Mouse (Mus musculus) kidney, adult 2 months (tissue): ENCODE data around the gene Clint1. TPM values are rescaled to one million over a fixed set of nuclear protein-coding genes. Genes with fewer than 3 reads are reported as not detected.

Experiments
- DNase-seq: peaks from one replicate; pipeline ENCODE4 v3.0.0; 2021
- H3K27ac ChIP-seq: fragments of 200-500 bp; 2 replicates; pipeline ENCODE4 v1.5.1; 2012; ENCODE audit warnings: low read depth, low read length, control low read depth, inconsistent platforms; ENCODE audit not compliant: insufficient read depth
- H3K27me3 ChIP-seq: fragments of 200-500 bp; replicated peaks from 2 replicates; pipeline ENCODE4 v1.6.1; 2012; ENCODE audit warnings: mild to moderate bottlenecking, moderate library complexity, low read length, inconsistent platforms; ENCODE audit not compliant: control insufficient read depth, insufficient read depth
- H3K36me3 ChIP-seq: fragments of 200-500 bp; 2 replicates; pipeline ENCODE4 v1.6.1; 2012; ENCODE audit warnings: mild to moderate bottlenecking, moderate library complexity, low read length, inconsistent platforms; ENCODE audit not compliant: control insufficient read depth, insufficient read depth
- H3K4me1 ChIP-seq: fragments of 200-500 bp; 2 replicates; pipeline ENCODE4 v1.6.1; 2011; ENCODE audit warnings: low read length; ENCODE audit not compliant: control insufficient read depth, insufficient read depth
- H3K4me3 ChIP-seq: fragments of 200-500 bp; 2 replicates; pipeline ENCODE4 v1.5.1; 2011; ENCODE audit warnings: mild to moderate bottlenecking, low read depth, low read length, control low read depth; ENCODE audit not compliant: insufficient read depth
- CTCF ChIP-seq: fragments of 200-500 bp; conservative IDR thresholded peaks from 2 replicates; pipeline ENCODE4 v1.5.1; 2011; ENCODE audit warnings: low read depth, mild to moderate bottlenecking, control low read depth, low read length, moderate library complexity, mixed read lengths; ENCODE audit not compliant: insufficient read depth, insufficient read length
- POLR2A ChIP-seq: fragments of 200-500 bp; IDR thresholded peaks from one replicate; pipeline ENCODE4 v1.6.1; 2011; ENCODE audit warnings: low read depth, low read length, control low read depth
- WGBS: fragments of 180-500 bp; shearing (Covaris S2); methylation state at CpG from one replicate; pipeline ENCODE4 v1.1.7; 2018; 5-methylcytosine and 5-hydroxymethylcytosine counted together
- polyA plus RNA-seq: library from polyadenylated mRNA; depleted of rRNA; stranded (reverse); fragments of >200 nt; gene quantifications from 2 replicates; pipeline ENCODE4 v1.2.3, GENCODE M21; 2012

The Clint1 gene
- polyA plus RNA-seq, 1 experiment, result 63.0 TPM

DNA sequence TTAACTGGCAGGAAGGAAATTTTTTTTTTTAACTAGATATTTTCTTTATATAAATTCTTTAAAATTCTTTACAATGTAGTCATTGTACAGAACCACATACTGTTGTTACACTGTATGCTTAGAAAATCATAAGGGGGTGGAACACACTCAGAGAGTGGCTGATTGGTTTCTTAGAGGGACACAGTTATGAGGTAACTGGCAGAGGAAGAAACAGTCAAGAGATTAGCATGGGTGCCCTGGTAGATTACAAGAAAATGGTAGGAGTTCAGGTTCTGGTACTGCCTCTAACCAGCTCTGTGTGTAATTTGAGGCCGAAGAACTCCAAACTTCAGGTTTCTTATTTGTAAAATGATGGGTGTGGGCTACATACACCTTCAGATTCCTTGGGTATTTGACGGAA is 2.1 kb downstream of the Clint1 start:
- no peak for DNase-seq
- 0 out of 2 replicates have a peak overlapping the region, but pooled peaks have one; percentile 39 for H3K27ac ChIP-seq
- H3K4me1 ChIP-seq, result peaks cover 22% of the 10 kb centered on the region; the same call in 1 of the 2 replicates
- WGBS, result 85% methylated on average over 2 of the region's 2 CpGs
- no peaks in the 10 kb centered on the region for H3K27me3 ChIP-seq
- no peak for TF ChIP-seq POLR2A
- no peak for TF ChIP-seq CTCF
- H3K4me3 ChIP-seq, result no peak overlapping the region
- no peaks in the 10 kb centered on the region; the same call in none of the 2 replicates for H3K36me3 ChIP-seq

DNA sequence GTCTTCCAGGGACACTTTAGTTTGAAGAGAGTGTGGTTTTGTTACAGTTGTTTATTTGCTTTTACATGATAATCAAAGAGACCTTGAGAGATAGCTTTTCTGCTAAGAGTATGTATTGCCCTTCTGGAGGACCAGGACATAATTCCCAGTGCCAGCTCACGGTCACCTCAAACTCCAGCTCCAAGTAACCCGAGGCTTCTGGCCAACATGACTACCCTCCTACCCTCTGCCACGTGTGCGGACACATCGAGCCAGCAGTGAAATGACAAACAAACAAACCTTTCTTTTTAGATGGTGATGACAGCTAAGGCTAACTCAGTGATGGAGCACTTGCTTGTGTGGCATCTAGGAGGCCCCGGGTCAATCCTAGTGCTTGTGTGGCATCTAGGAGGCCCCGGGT is 2.5 kb downstream of the Clint1 start:
- Histone ChIP-seq H3K4me3 (peak overlapping the region; percentile 1; the same call in 1 of the 2 replicates), H3K36me3 (no peaks in the 10 kb centered on the region; the same call in none of the 2 replicates), H3K4me1 (peaks cover 22% of the 10 kb centered on the region; the same call in 1 of the 2 replicates), H3K27ac (peak overlapping the region; percentile 39), H3K27me3 (no peaks in the 10 kb centered on the region)
- TF ChIP-seq POLR2A (no peak), CTCF (no peak)
- no peak for DNase-seq
- WGBS, result 40% methylated on average over 7 of the region's 7 CpGs

DNA sequence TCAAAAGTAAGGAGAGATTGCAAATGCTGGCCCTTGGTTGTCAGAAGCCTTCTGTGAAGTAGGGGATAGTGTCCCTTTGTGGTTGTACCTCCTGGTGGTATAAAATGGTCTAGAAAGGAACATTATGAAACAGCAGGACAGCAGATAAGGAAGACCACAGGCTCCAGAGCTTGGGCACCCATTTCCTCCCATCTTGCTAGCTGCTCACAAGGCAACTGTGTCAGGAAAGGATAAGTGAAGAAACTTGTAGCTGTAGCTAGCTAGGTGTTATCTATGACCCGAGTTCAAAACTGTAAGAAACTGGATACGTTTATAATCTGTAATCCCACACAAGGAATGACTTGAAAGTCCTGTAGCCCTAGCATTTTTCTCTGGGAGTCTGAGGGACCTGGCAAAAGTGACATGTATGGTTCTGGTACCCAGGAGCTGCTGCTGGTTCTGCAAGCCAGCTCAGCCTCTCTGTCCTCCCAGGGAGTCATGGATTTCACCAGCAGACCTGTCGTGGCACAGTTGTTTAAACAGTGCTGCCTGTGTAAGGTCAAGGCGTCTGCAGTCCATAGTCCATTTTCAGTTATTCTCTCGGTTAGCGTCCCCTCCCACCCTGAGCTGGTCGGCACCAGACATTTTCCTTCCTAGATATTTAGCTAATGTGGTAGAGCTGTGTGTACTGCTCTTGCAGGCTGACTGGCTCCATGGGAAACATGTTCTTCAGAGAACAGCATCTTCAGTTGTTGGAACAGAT is 3.7 kb downstream of the Clint1 start:
- peak; percentile 68 for DNase-seq
- H3K4me3 ChIP-seq, result no peak overlapping the region
- H3K27ac ChIP-seq, result peak overlapping the region; percentile 57
- no peaks in the 10 kb centered on the region; the same call in none of the 2 replicates for H3K36me3 ChIP-seq
- peaks cover 21% of the 10 kb centered on the region; the same call in 1 of the 2 replicates for H3K4me1 ChIP-seq
- H3K27me3 ChIP-seq, result no peaks in the 10 kb centered on the region
- 22% methylated on average over 7 of the region's 7 CpGs for WGBS
- no peak for TF ChIP-seq POLR2A
- no peak for TF ChIP-seq CTCF

DNA sequence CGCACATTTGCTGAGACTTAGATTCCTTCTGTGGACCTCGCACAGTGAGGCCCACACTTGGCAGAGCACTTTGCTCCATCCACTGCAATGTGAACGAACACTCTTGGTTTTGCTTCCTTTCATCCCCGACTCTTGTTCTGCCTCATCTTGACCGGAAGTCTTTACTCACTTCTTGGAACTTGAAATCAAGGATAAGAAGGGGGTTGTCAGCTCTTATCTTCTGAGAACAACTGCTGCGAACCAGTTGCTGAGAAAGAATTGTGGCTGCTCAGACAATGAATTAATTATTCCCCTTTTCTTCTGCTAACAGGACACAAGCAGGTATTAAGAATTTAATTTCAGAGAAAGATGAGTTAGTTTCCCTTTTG is 4.3 kb downstream of the Clint1 start:
- no peak overlapping the region for H3K4me3 ChIP-seq
- peaks cover 27% of the 10 kb centered on the region; the same call in 1 of the 2 replicates for H3K4me1 ChIP-seq
- WGBS, result 34% methylated on average over 6 of the region's 6 CpGs
- TF ChIP-seq POLR2A, result no peak
- peak overlapping the region; percentile 57 for H3K27ac ChIP-seq
- no peaks in the 10 kb centered on the region for H3K27me3 ChIP-seq
- no peaks in the 10 kb centered on the region; the same call in none of the 2 replicates for H3K36me3 ChIP-seq
- no peak for DNase-seq

DNA sequence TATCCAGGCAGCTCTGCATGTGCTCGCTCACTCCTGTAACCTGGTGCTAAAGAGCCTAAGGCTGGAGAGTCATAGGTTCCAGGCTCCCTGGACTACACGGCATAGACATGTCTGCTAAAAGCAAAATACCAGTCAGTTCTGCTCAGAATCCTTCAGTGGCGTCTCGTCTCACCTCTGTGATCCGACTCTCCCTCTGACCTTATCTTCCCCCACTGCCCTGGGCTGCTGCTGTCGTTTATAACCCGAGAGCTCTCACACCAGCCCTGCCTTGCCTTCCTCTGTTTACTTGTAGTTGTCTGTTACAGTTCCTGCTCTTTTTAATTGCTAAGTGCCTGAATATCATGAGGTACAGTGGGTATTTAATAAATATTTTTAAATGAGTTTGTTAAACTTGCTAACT is 9.5 kb downstream of the Clint1 start:
- no peak for DNase-seq
- H3K27ac ChIP-seq, result peak overlapping the region; percentile 52
- H3K36me3 ChIP-seq, result no peaks in the 10 kb centered on the region; the same call in 1 of the 2 replicates
- WGBS, result 46% methylated on average over 7 of the region's 7 CpGs
- peaks cover 22% of the 10 kb centered on the region; the same call in 1 of the 2 replicates for H3K4me1 ChIP-seq
- no peak for TF ChIP-seq POLR2A
- no peak for TF ChIP-seq CTCF
- H3K27me3 ChIP-seq, result no peaks in the 10 kb centered on the region
- H3K4me3 ChIP-seq, result no peak overlapping the region

DNA sequence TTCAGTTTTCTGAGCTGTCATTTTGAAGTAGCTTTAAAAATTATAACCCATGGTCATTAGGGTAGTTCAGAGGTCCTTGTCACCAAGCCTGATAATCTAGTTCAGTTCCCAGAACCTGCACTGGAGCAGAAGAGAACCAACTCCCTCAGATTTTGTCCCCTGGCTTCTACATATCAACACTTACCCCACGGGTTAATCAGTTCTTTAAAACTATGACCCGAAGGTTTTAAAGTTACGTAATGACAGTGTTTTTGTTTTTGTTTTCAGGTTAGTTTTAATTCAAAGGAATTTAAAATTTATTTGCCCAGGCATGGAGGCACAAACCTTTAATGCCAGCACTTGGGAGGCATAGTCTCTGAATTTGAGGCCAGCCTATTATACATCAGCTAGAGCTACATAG is 12.6 kb downstream of the Clint1 start:
- Histone ChIP-seq H3K36me3 (no peaks in the 10 kb centered on the region), H3K4me1 (peaks cover 24% of the 10 kb centered on the region; the same call in 1 of the 2 replicates), H3K4me3 (no peak overlapping the region), H3K27ac (peak overlapping the region; percentile 66; the same call in 1 of the 2 replicates), H3K27me3 (no peaks in the 10 kb centered on the region)
- 42% methylated on average over 3 of the region's 3 CpGs for WGBS
- TF ChIP-seq POLR2A (no peak), CTCF (no peak)
- DNase-seq, result peak; percentile 65

DNA sequence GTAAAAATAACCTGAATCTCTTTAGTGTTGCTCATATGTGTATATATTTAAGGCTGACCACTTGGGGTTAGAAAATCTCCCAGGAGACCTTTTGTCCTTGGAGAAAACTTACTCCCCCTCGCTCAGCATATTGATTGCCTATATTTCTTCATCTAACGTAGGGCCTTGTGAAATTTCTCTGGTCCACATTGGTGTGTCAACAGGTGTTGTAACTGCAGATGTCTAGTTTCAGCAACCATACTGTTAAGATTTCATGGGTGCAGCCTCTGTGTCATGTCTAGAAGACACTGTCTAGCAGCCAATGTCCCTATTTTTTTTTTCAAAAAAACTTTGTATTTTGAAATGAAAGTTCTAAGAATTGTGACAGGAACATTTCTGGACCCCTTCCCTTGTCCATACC is 14.0 kb downstream of the Clint1 start:
- WGBS, result 82% methylated on average over 2 of the region's 2 CpGs
- no peak overlapping the region for H3K4me3 ChIP-seq
- DNase-seq, result no peak
- TF ChIP-seq POLR2A (no peak), CTCF (no peak)
- H3K36me3 ChIP-seq, result no peaks in the 10 kb centered on the region
- H3K4me1 ChIP-seq, result peaks cover 20% of the 10 kb centered on the region; the same call in 1 of the 2 replicates
- no peak overlapping the region for H3K27ac ChIP-seq
- H3K27me3 ChIP-seq, result no peaks in the 10 kb centered on the region
